Mouse (Mus musculus): ENCODE measurements around the gene Tnfsf13. TPM values are rescaled to one million over a fixed set of nuclear protein-coding genes. Genes with fewer than 3 reads are reported as not detected.
"Not testable (repeated sequence)": the region's sequence is repeated elsewhere in the genome, so short reads cannot be mapped to it uniquely, and the experiment has no call there.

Gene Tnfsf13
- 0.19 TPM in 1 of 2 replicates, not detected in the other for total RNA-seq (2012; rRNA removed)
- polyA plus RNA-seq (2012; ENCODE audit: insufficient read depth in 1 of 2, insufficient read length in 2 of 2, low read depth in 1 of 2, low replicate concordance in 2 of 2, missing spikeins in 1 of 2) = under 1 TPM in 1 of 2 experiments, not detected in 1; 0.13 TPM

GRCm38 (mm10) chr11:69685526-69686148, at the start of gene Tnfsf13:
Tnfsf13 (minus strand) TSS chr11:69685784.
- H3K27ac ChIP-seq (ENCODE audit: control insufficient read depth, low read depth, low read length) = no peak within 1 kb of the TSS
- peaks cover 12% of the 10 kb centered on the region for H3K79me2 ChIP-seq (ENCODE audit: control insufficient read depth, insufficient read depth, low read length, poor library complexity)
- peaks cover 0 to 7% of the 10 kb centered on the region in 2 experiments; a peak in 2 of 4 replicates for H3K36me3 ChIP-seq (ENCODE audit: control insufficient read depth in 1 of 2, insufficient read depth in 2 of 2, low read length in 2 of 2)
- H3K27me3 ChIP-seq (ENCODE audit: control insufficient read depth in 1 of 2, insufficient read depth in 2 of 2, low read length in 2 of 2) = no peaks in the 10 kb centered on the region
- TF ChIP-seq USF1 (IDR thresholded peaks at IDR 0.05; ENCODE audit: low read depth, low read length) = no peak
- no peak for TF ChIP-seq CHD2 (IDR thresholded peaks at IDR 0.05; ENCODE audit: low read length)
- no peak for TF ChIP-seq E2F4 (IDR thresholded peaks at IDR 0.05; ENCODE audit: borderline replicate concordance, low read depth, low read length)
- TF ChIP-seq EP300 (IDR thresholded peaks at IDR 0.05; ENCODE audit: low read depth in 1 of 2, low read length in 2 of 2) = no peak
- TF ChIP-seq MXI1 (IDR thresholded peaks at IDR 0.05; ENCODE audit: low read depth, low read length) = no peak
- no peak for TF ChIP-seq ELF1 (IDR thresholded peaks at IDR 0.05; ENCODE audit: low read depth, low read length)
- TF ChIP-seq MAX (IDR thresholded peaks at IDR 0.05; ENCODE audit: low read length) = no peak
- TF ChIP-seq SIN3A (IDR thresholded peaks at IDR 0.05; ENCODE audit: low read length) = no peak
- no peak for TF ChIP-seq ZKSCAN1 (IDR thresholded peaks at IDR 0.05; ENCODE audit: low read depth, low read length)
- no peaks in the 10 kb centered on the region for H3K9me3 ChIP-seq (replicated peaks; ENCODE audit: insufficient read depth, low read length)
- no peak within 1 kb of the TSS for H3K4me3 ChIP-seq (ENCODE audit: control insufficient read depth in 1 of 2, insufficient read depth in 1 of 2, low read depth in 2 of 2, low read length in 2 of 2)
- DNase-seq (ENCODE audit: low read depth, low spot score) = peak; percentile 52
- peaks cover 3 to 9% of the 10 kb centered on the region in 2 experiments; a peak in 3 of 4 replicates for H3K4me1 ChIP-seq (ENCODE audit: control insufficient read depth in 1 of 2, insufficient read depth in 2 of 2, low read length in 2 of 2)
- peak within 1 kb of the TSS; percentile 9; the same call in 1 of the 2 replicates for H3K9ac ChIP-seq (ENCODE audit: control insufficient read depth, low read depth, low read length, poor library complexity, severe bottlenecking)

DNA sequence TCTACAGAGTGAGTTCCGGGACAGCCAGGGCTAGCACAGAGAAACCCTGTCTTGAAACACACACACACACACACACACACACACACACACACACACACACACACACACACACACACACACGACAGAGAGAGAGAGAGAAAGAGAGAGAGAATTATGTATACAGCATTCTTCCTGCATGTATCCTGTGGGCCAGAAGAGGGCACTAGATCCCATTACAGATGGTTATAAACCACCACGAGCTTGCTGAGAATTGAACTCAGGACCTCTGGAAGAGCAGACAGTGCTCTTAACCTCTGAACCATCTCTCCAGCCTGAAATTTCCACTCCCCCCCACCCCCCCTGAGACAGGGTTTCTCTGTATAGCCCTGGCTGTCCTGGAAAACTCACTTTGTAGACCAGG, 45.8 kb upstream of the Tnfsf13 start:
- not testable (repeated sequence) for H3K9me3 ChIP-seq (replicated peaks; ENCODE audit: insufficient read depth, low read length); H3K79me2 ChIP-seq (ENCODE audit: control insufficient read depth, insufficient read depth, low read length, poor library complexity); H3K27ac ChIP-seq (ENCODE audit: control insufficient read depth, low read depth, low read length); H3K4me1 ChIP-seq (ENCODE audit: control insufficient read depth in 1 of 2, insufficient read depth in 2 of 2, low read length in 2 of 2); H3K27me3 ChIP-seq (ENCODE audit: control insufficient read depth in 1 of 2, insufficient read depth in 2 of 2, low read length in 2 of 2); H3K9ac ChIP-seq (ENCODE audit: control insufficient read depth, low read depth, low read length, poor library complexity, severe bottlenecking); H3K36me3 ChIP-seq (ENCODE audit: control insufficient read depth in 1 of 2, insufficient read depth in 2 of 2, low read length in 2 of 2); H3K4me3 ChIP-seq (ENCODE audit: control insufficient read depth in 1 of 2, insufficient read depth in 1 of 2, low read depth in 2 of 2, low read length in 2 of 2)
- peak; percentile 65 for DNase-seq (ENCODE audit: low read depth, low spot score)
- TF ChIP-seq SIN3A (IDR thresholded peaks at IDR 0.05; ENCODE audit: low read length) = peak; percentile 3; the same call in 1 of the 2 replicates
- peak; percentile 37 to 56 (median 44); a peak in 5 of 6 replicates for TF ChIP-seq CTCF (IDR thresholded peaks at IDR 0.05 in 2 of 3, conservative IDR thresholded peaks at IDR 0.05 in 1 of 3; ENCODE audit: control insufficient read depth in 1 of 3, insufficient read depth in 1 of 3, low read depth in 2 of 3, low read length in 3 of 3, poor library complexity in 1 of 3, severe bottlenecking in 1 of 3)
- TF ChIP-seq RAD21 (IDR thresholded peaks at IDR 0.05; ENCODE audit: low read depth, low read length) = peak; percentile 40
- TF ChIP-seq SMC3 (IDR thresholded peaks at IDR 0.05; ENCODE audit: low read depth, low read length) = peak; percentile 63

GRCm38 (mm10) chr11:69729063-69729462, 43.5 kb upstream of the Tnfsf13 start:
- Histone ChIP-seq H3K27ac (ENCODE audit: control insufficient read depth, low read depth, low read length) (no peak overlapping the region), H3K36me3 (ENCODE audit: control insufficient read depth in 1 of 2, insufficient read depth in 2 of 2, low read length in 2 of 2) (peaks cover 0 to 2% of the 10 kb centered on the region in 2 experiments; a peak in 2 of 4 replicates), H3K27me3 (ENCODE audit: control insufficient read depth in 1 of 2, insufficient read depth in 2 of 2, low read length in 2 of 2) (no peaks in the 10 kb centered on the region), H3K4me1 (ENCODE audit: control insufficient read depth in 1 of 2, insufficient read depth in 2 of 2, low read length in 2 of 2) (0 out of 4 replicates have a peak, but pooled peaks cover 2% of the 10 kb centered on the region in 2 experiments), H3K9me3 (replicated peaks; ENCODE audit: insufficient read depth, low read length) (no peaks in the 10 kb centered on the region), H3K9ac (ENCODE audit: control insufficient read depth, low read depth, low read length, poor library complexity, severe bottlenecking) (no peak overlapping the region), H3K4me3 (ENCODE audit: control insufficient read depth in 1 of 2, insufficient read depth in 1 of 2, low read depth in 2 of 2, low read length in 2 of 2) (no peak overlapping the region), H3K79me2 (ENCODE audit: control insufficient read depth, insufficient read depth, low read length, poor library complexity) (no peaks in the 10 kb centered on the region)
- peak; percentile 97 for DNase-seq (ENCODE audit: low read depth, low spot score)
- TF ChIP-seq CHD1 (IDR thresholded peaks at IDR 0.05; ENCODE audit: low read depth, low read length) (no peak), E2F4 (IDR thresholded peaks at IDR 0.05; ENCODE audit: borderline replicate concordance, low read depth, low read length) (no peak), ZNF384 (IDR thresholded peaks at IDR 0.05; ENCODE audit: low read depth, low read length) (0 out of 2 replicates have a peak, but pooled peaks have one; percentile 24), KAT2A (conservative IDR thresholded peaks at IDR 0.05; ENCODE audit: low read depth, low read length) (no peak), CHD2 (IDR thresholded peaks at IDR 0.05; ENCODE audit: low read length) (no peak), ETS1 (IDR thresholded peaks at IDR 0.05; ENCODE audit: low read depth, low read length) (no peak), HCFC1 (IDR thresholded peaks at IDR 0.05; ENCODE audit: low read depth, low read length) (0 out of 2 replicates have a peak, but pooled peaks have one; percentile 47), MEF2A (IDR thresholded peaks at IDR 0.05; ENCODE audit: extremely low read depth, insufficient replicate concordance, low read depth, low read length, poor library complexity, severe bottlenecking) (no peak), ZMIZ1 (IDR thresholded peaks at IDR 0.05; ENCODE audit: low read depth, low read length) (no peak), NRF1 (IDR thresholded peaks at IDR 0.05; ENCODE audit: insufficient read depth, low read depth, low read length, poor library complexity, severe bottlenecking) (no peak), MAZ (IDR thresholded peaks at IDR 0.05; ENCODE audit: low read depth, low read length) (peak; percentile 65; the same call in 1 of the 2 replicates), POLR2AphosphoS2 (IDR thresholded peaks at IDR 0.05; ENCODE audit: low read length) (no peak), RAD21 (IDR thresholded peaks at IDR 0.05; ENCODE audit: low read depth, low read length) (peak; percentile 97), ZKSCAN1 (IDR thresholded peaks at IDR 0.05; ENCODE audit: low read depth, low read length) (no peak), UBTF (IDR thresholded peaks at IDR 0.05; ENCODE audit: borderline replicate concordance, insufficient read depth, low read depth, low read length) (no peak), MXI1 (IDR thresholded peaks at IDR 0.05; ENCODE audit: low read depth, low read length) (no peak)

Data from MEL (cell line).